Comparison of ENCODE assay signal across 1 mouse cellular context in the genomic region with DNA sequence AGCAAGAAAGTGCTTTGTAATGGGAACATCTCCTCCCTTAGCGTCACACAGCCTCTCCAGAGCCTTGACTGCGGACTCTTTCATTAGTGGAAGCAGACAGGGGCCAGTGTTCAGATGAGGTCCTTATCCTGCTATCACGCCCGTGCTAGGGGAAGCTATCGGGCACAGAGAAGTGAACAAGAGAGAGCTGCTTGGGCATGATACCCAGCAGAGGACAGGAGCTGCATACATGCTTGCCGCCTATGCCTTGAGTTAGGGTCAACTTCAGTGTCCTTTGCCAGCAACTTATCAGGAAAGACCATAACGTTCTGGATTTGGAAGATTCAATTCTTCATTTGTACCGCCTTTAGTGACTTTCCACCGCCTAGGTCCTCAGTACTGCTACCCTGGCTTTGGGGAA.
TF ChIP-seq lines count a peak whose summit lies in the region.

No protein-coding gene starts in this region.

TF ChIP-seq in MEL, 35 proteins besides CTCF, POLR2A, EP300 and RAD21 (continued from another document):
- TF ChIP-seq TCF12 (IDR thresholded peaks at IDR 0.05; ENCODE audit: low read depth, low read length) (peak; percentile 92), USF1 (IDR thresholded peaks at IDR 0.05; ENCODE audit: low read depth, low read length) (no peak), ZNF384 (IDR thresholded peaks at IDR 0.05; ENCODE audit: low read depth, low read length) (peak; percentile 6; the same call in 1 of the 2 replicates), USF2 (IDR thresholded peaks at IDR 0.05; ENCODE audit: borderline replicate concordance in 1 of 2, insufficient read depth in 1 of 2, low read depth in 1 of 2, low read length in 2 of 2) (no peak), NRF1 (IDR thresholded peaks at IDR 0.05; ENCODE audit: insufficient read depth, low read depth, low read length, poor library complexity, severe bottlenecking) (no peak), TBP (IDR thresholded peaks at IDR 0.05; ENCODE audit: low read depth, low read length) (peak; percentile 49; the same call in 1 of the 2 replicates), HCFC1 (IDR thresholded peaks at IDR 0.05; ENCODE audit: low read depth, low read length) (0 out of 2 replicates have a peak, but pooled peaks have one; percentile 1), UBTF (IDR thresholded peaks at IDR 0.05; ENCODE audit: borderline replicate concordance, insufficient read depth, low read depth, low read length) (peak; percentile 42; the same call in 1 of the 2 replicates), RCOR1 (IDR thresholded peaks at IDR 0.05; ENCODE audit: low read depth, low read length) (no peak; the same call in 1 of the 2 replicates), MYB (IDR thresholded peaks at IDR 0.05; ENCODE audit: low read depth, low read length) (no peak), MYC (IDR thresholded peaks at IDR 0.05; ENCODE audit: low read depth, low read length) (no peak), MAFK (IDR thresholded peaks at IDR 0.05; ENCODE audit: borderline replicate concordance, low read depth, low read length) (no peak)
